Mouse (Mus musculus): ENCODE results near the gene Tcte2.

DNA sequence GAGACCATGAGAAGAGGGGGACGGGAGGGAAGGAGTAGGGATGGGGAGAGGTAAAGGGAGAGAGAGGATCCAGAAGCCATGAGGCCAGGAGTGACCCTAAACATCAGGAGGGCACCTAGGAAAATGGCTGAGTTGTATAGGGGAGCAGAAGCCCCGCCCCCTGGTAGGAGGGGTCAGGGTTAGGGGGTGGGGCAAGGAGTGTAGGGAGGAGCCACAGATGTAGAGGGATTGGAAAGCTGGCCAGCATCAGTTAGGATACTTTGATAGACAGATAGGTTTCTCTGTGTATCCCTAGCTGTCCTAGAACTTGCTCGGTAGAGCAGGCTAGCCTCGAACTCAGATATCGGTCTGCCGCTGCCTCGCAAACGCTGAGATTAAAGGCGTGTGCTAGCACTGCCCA is 13.9 kb downstream of the Tcte2 start:
- no peak for TF ChIP-seq CTCF (IDR thresholded peaks at IDR 0.05; ENCODE audit: low read depth, low read length)
- no peak for TF ChIP-seq GATA1 (IDR thresholded peaks at IDR 0.05; ENCODE audit: borderline replicate concordance, low read length)
- TF ChIP-seq POLR2AphosphoS5 (IDR thresholded peaks at IDR 0.05; ENCODE audit: insufficient replicate concordance, low read depth, low read length): no peak
- no peak for TF ChIP-seq TAL1 (conservative IDR thresholded peaks at IDR 0.05; ENCODE audit: low read depth, low read length)
- TF ChIP-seq GATA2 (IDR thresholded peaks at IDR 0.05; ENCODE audit: borderline replicate concordance, low read depth, low read length): no peak

Data from G1E (cell line).